Mouse (Mus musculus): ENCODE results near the gene Setd1b.

The Setd1b gene

DNA sequence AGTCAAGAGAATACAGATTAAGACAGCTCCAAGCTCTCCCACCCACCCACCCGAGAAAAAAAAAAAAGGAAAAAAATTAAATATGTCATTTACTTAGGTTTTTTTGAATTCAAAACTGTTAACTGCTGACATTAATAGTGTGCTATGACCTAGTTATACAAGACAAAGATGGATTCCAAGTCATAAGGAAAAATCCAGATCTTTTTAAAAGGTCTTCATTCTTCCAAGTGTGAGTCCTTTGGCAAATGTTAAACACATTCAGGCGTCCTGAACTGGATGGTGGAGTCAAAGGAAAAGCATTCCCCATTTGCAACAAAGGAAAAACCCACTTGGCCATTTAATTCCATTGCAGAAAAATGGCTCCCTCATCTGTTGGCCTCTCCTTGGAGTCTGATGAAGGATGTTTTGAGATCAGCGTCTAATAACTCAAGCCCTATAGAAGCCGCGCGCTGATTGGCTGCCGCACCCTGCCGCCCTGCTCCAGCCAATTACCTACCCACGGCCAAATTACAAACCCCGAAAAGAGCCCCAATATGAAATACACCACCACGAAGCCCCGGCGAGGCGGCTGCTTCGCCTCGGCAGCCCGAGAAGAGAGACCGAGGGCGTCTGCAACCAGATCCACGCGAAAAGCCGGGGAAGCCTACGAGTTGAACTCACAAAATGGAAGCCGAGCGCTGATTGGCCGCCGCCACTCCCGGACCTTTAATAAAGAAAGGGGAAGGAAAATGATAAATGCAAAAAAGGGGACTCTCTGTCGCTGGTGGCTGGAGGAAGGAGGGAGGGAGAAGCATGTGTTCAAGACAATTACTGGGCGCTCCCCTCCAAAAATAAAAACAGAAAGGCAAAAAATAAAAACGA lies 1.1 kb upstream of the Setd1b start:
- peak; percentile 97 for DNase-seq

DNA sequence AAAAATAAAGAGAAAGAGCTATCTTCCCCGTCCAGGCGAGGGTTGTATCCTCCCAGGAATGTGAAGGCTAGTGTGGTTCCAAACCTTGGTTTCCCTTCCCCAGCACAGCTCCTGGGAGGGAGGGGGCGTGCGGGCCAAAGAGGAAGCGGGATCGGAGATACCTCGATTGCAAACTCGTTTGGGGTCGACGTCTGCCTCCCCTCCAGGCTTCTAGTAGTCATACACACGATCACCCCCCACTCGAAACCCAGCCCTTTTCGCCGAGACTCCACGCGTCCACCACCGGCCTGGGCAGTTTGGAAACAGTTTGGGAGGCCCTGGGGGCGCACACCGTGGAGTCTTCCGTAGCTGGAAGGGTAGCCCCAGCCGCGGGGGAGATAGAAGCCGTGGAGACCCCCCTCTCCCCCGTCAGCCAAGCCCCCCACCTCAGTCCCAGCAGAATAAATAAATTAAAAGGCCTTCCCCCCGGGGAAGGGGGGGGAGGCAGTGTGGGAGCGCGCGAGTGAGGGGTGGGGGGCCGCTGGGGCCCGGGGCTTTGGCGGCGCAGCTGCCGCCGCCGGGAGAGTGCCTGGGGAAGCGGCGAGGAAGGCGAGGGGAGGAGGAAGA lies 335 bp upstream of the Setd1b start:
- DNase-seq: no peak

DNA sequence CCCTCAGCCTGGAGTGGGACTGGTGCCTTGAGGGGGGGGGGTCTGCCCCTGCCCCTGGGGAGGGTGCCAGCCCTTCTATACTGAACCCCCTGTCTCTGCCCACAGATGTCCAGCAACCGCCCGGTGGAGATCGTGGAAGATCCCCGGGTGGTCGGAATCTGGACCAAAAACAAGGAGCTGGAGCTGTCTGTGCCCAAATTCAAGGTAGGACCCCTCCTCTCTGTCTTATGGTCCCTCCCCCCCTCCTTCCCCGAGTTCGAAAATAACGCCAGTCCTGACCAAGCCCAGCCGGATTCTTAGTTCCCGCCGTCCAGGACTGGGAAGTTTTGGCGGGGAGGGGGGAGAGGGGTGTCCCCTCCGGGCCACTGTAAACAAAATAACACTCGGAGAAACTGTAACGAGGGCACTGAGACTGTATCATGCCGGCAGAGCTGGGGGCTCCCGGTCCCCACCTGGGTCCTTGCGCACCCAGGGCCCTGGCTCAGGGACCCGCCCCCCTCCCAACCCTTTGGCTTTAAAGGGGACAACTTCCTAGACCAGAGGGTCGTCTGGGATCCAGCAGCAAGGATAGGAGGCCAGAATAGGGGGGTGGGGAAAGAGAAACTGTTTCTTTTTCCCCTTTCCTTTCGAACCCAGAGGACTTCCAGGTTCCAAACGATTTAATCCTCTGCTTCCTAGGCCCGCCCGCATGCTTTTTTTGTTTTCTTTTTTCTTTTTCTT lies 1.4 kb downstream of the Setd1b start:
- no peak for DNase-seq

DNA sequence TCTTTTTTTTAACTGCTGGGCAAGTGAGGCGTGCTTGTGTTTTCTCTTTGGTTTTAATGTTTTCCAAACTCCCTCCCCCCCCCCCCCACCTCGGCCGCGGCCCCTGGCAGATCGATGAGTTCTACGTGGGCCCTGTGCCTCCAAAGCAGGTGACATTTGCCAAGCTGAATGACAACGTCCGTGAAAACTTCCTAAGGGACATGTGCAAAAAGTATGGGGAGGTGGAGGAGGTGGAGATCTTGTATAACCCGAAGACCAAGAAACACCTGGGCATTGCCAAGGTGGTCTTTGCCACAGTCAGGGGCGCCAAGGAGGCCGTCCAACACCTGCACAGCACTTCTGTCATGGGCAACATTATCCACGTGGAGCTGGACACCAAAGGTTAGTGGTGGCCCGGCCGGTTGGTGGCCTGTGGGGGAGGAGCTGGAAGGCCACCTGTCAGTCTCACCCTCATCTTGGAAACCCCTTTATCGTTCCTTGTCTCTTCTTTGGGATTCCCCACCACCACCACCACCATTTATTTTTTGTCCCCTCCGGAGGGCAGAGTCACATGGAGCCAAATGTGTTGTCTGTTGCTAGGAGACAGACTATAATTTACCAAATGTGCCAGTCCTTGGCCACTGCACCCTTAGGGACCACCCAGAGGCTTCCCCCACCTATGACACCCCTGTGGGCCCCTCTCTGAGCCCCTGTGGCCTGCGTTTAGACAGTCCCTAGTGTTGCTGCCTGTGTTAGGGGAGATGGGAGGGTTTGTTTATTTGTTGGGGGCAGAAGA lies 2.2 kb downstream of the Setd1b start:
- DNase-seq: no peak

DNA sequence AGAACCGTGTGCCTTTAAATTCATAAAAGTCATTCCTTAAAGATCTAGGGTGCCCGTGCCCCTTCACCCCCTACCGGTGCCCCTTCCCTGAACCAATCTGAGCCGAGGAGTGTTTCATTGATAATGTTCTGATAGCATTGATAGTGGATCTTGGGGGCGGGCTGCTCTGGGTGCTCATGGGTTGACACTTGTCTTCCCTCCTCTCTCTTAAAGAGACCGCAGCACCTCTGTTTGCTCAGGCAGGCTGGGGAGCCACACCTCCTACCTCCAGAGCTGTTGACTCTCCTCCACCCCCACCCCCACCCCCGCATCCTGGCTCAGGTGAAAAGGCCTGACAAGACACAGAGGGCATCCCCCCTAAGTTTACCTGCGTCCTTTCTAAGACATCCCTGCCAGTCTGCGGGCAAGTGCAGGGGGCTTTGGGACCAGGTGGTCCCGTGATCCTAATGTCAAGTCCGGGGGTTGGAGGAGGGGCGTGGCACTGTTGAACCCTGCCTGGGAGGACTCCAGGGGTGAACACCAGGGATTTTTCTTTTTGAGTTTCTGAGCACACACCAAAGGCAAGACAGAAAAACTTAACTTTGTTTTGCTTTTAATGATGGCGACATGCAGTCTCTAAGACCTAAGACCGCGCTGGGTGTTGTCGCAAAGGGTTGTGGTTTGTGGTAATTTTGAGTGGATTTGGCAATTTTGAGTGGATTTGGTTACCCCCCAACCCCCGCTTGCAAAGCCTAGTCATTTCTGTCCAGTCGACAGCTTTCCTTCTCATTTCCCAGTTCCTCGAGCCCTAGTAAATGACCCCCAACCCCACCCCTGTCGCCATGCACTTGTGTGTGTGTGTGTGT lies 3.0 kb downstream of the Setd1b start:
- no peak for DNase-seq

DNA sequence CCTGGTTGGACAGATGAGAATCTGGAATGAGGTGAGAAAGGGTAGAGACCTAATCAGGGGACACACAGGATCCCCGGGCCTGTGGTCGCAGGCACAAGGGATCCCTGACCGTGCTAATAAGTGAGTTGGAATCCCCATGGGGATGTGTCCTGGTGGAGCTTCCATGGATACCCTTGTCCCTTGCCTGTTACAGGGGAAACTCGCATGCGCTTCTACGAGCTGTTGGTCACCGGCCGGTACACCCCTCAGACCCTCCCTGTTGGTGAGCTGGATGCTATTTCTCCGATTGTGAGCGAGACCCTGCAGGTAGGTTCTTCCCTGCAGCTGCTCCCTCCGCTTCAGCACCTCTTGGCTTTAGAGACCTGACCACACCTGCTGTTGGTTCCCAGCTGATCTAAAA lies 4.4 kb downstream of the Setd1b start:
- no peak for DNase-seq

DNA sequence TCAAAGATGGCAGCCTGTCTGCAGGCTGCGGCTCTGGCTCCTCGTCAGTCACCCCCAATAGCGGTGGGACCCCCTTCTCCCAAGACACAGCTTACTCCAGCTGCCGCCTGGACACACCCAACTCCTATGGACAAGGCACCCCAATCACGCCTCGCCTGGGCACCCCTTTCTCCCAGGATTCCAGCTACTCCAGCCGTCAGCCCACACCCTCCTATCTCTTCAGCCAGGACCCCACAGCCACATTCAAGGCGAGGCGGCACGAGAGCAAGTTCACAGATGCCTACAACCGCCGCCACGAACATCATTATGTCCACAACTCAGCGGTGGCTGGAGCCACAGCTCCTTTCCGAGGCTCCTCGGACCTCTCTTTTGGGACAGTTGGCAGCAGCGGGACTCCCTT lies 5.6 kb downstream of the Setd1b start:
- DNase-seq: no peak

DNA sequence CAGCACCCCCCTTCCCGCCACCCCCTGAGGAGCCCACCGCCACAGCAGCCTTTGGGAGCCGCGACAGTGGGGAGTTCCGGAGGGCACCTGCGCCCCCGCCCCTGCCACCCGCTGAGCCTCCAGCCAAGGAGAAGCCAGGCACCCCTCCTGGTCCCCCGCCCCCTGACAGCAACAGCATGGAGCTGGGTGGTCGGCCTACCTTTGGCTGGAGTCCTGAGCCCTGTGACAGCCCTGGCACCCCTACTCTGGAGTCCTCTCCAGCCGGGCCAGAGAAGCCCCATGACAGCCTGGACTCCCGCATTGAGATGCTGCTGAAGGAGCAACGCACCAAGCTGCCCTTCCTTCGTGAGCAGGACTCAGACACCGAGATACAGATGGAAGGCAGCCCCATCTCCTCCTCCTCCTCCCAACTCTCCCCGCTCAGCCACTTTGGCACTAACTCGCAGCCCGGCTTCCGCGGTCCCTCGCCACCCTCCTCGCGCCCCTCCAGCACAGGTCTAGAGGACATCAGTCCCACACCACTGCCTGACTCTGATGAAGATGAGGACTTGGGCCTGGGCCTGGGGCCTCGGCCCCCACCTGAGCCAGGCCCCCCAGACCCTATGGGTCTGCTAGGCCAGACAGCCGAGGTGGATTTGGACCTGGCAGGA lies 6.2 kb downstream of the Setd1b start:
- no peak for DNase-seq

DNA sequence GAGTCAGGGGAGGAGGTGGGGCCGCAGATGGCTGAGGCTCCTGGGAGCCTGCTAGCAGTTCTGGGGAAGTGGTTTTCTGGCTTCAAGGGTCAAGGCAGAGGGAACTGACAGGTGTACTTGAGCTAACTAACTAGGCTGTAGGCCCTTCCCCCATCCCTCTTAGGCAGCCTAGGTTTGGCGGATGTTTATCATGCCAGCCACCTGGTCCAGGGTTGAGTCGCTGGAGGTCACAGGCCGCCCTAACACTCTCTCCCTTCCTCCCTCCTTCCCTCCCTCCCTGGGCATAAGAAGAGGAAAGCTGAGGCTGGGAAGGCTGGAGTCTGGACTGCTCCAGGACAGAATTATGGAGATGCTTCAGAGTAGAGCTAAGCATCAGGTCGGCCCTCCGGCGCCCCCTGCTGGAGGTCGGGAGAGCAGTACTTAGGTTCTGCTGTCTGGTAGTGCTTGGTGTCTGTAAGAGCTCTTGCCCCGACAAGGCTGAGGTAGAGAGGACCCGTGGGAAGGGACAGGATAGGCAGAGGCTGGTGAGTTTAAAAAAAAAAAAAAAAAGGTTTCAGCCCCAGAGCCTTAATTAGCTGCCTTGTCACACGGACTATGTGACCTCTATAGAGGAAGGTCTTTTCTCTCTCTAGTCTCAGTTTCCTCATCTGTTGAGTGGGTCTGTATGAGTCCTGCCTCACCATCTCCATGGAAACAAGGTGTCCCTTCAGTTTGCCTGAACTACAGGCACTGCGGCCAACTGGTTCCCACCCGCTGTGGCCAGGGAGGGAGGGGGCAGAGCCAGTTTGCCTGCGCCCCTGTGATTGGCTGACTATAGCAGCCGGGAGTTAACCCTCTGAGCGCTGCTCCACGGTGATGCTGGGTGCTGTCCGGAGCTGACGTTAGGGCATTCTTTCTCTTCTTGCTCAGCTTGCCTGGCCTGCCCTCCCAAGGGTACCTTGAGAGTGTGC lies 7.7 kb downstream of the Setd1b start:
- peak; percentile 94 for DNase-seq

DNA sequence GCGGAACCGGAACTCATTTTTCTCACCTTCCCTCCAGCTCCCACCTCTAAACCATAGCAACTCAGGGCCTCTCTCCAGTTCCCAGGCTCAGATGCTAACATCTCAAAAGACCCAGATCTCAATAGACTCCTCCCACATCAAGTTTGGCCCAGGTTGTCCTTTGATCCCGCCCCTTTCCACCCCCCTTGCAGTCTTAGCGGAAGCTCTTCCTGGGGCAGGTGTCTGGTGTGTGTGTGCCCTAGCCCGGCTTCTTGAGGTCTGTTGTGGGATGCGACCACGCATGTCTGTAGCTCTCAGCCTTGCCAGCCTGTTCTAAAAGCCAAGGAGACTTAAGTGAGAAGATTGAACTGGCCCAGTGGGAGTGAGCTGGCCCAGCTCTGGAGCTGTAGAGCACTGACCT lies 8.6 kb downstream of the Setd1b start:
- DNase-seq: no peak

DNA sequence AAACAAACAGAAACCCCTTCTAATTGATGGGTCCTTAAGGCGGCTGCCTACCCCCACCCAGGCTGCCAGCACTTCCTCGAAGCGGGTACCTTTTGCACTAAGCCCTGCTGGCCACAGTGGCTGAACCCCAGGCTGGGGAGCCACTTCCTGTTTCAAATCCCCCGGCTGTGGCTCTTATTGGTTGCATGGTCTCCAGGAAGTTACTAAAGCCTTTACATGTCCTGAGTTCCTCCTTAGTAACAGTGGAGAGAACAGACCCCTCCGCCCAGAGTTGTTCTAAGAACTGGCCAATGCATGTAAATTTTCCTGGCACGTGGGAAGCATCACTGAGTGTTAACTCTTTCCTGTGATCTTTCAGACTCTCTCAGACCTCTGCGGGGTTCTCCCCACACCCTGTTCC lies 9.1 kb downstream of the Setd1b start:
- DNase-seq: no peak

DNA sequence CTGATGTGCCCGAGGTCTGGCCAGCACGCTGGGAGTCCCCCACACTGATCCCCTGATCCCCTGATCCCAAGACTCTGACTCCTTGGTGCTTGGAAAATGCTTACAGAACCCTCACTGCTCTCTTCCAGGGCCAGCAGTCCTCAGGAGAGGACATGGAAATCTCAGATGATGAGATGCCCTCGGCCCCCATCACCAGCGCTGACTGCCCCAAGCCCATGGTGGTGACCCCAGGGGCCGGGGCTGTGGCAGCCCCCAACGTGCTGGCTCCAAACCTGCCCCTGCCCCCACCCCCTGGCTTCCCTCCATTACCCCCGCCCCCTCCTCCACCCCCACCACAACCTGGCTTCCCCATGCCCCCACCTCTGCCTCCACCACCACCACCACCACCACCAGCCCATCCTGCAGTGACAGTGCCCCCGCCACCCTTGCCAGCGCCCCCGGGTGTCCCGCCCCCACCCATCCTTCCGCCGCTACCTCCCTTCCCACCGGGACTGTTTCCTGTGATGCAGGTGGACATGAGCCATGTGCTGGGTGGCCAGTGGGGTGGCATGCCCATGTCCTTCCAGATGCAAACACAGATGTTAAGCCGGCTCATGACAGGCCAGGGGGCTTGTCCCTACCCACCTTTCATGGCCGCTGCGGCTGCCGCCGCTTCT lies 9.8 kb downstream of the Setd1b start:
- DNase-seq: no peak

DNA sequence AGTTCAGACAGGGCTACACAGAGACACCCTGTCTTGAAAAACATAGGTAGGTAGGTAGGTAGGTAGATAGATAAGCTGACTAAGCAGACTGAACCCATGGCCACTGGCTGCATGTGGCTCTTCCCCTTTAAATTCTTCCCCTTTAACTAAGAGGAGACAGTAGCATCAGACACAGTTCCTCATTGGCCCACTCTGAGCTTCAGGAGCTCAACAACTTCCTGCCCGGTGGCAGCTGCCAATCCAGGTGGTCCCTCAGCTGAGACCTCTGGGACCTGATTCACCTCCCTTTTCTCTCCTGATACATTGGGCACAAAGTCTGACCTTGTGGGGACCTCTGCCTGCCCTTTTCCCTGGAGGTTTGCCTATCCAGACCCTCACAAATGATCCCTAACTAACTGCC lies 10.9 kb downstream of the Setd1b start:
- no peak for DNase-seq

DNA sequence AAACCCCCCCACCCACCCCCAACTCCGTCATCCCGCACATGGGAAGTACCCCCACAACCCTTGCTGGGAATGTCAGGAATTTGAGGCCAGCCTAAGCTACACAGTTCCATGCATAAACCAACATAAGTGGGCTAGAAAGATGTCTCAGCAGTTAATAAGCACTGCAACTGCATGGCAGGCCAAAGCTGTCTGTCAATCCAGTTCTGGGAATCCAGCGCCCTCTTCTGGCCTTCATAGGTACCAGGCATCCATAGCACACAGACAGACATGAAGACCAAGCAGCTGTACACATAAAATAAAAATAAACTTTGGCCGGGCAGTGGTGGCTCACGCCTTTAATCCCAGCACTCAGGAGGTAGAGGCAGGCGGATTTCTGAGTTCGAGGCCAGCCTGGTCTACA lies 13.4 kb downstream of the Setd1b start:
- peak; percentile 85 for DNase-seq

DNA sequence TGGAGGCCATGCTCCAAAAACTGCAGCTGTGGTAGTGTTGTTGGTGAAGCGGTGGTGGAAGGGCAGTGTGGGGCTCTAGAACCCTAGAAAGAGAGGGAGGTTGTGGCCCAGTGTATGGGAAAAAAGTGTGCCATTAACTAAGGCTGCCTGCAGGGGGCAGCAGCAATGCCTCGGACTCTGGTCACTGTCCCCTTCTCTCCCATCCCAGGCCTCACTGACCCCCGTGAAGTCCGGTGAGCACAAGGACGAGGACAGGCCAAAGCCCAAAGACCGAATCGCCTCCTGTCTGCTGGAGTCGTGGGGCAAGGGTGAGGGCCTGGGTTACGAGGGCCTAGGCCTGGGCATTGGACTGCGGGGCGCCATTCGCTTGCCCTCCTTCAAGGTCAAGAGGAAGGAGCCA lies 14.8 kb downstream of the Setd1b start:
- DNase-seq: peak; percentile 58

DNA sequence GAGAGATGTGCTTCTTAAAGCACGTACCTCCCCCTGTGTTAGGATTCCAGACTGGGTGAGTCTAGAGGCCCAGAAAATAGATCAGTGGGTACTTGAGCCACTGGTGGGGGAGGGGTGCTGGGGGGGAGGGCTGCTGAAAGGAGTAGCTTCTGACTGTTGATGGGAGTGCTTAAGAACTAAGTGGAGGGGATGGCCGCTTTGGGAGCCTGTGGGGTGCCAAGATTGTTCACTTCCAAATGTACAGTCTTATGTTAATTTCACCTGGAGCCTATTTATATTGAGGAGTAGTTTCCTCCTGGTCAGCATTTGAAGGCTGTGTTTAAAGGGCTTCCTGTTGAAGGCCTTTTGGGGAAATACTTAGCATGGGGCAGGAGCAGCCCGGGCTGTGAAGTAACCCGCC lies 16.0 kb downstream of the Setd1b start:
- no peak for DNase-seq

DNA sequence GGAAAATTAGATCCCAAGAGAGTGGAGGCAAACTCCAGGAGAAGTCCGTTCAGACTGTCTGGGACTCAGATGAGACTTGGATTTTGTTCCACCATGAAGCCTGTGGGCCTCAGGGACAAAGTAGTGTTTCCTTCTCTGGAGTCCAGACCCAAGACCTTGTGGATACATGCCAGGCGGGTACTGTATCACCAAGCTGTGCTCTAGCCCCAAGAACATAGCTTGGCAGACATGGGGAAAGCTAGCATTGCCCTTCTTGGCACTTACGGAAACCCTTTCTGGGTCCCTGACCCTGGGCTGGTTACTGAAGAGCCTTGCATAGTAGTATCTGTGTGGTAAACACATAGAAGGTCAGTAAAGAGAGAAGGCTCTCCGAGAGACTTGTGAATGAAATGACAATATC lies 17.5 kb downstream of the Setd1b start:
- no peak for DNase-seq

DNA sequence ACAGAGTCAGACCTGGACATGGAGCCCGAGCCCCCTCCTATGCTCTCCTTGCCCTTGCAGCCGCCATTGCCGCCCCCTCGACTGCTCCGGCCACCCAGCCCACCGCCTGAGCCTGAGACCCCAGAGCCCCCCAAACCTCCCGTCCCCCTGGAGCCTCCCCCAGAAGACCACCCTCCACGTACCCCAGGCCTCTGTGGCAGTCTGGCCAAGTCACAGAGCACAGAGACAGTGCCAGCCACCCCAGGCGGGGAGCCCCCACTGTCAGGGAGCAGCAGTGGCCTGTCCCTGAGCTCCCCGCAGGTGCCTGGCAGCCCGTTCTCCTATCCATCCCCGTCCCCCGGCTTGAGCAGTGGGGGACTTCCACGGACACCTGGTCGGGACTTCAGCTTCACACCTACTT lies 17.9 kb downstream of the Setd1b start:
- no peak for DNase-seq

DNA sequence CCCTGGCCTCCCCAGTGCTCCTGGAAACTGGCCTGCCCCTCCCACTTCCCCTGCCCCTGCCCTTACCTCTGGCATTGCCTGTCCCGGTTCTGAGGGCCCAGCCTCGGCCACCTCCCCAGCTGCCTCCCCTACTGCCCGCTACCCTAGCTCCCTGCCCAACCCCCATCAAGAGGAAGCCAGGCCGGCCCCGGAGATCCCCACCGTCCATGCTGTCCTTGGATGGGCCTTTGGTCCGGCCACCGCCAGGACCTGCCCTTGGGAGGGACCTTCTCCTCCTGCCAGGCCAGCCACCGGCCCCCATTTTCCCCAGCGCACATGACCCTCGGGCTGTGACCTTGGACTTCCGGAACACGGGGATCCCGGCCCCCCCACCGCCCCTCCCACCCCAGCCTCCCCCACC lies 18.3 kb downstream of the Setd1b start:
- no peak for DNase-seq

DNA sequence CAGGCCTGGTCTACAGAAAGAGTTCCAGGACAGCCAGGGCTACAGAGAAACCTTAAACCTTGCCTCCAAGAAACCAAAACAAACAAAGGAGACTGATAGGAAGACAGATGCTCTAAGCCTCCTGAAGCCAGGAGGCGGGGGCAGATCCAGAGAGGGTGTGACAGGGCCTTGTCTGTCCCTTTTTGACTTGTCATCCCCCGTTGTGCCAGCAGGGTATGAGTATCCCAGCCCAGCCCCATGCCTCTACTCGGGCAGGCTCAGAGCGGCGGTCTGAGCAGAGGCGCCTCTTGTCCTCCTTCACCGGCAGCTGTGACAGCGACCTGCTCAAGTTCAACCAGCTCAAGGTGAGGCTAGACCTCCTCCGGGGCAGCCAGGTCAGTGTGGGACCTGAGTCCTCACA lies 20.9 kb downstream of the Setd1b start:
- no peak for DNase-seq

Data from kidney, adult 9 months (tissue).